Mouse (Mus musculus) right cerebral cortex, adult 2 months (tissue): ENCODE measurements at regions not wholly inside any gene's neighbourhood (a gene's known extent, or its start where the extent isn't known, plus 50 kb on each side); places are given as distances from the start of the nearest gene placed in this dataset.
A peak's percentile ranks its signal among the peaks of the same experiment; 100 is the strongest.

Experiments
- DNase-seq, 2 experiments: peaks; one replicate each; pipeline ENCODE4 v3.0.0; 2021 to 2022; ENCODE audit warnings: low spot score in 2 of 2

GRCm38 (mm10) chrX:11720517-11720916 is 392.9 kb downstream of the H2al1j start:
- no peak for DNase-seq

- no peak for DNase-seq
Observed at GRCm38 (mm10) chrX:11722730-11723129, 395.1 kb downstream of the H2al1j start.

GRCm38 (mm10) chrX:11724718-11725117 is 397.1 kb downstream of the H2al1j start:
- no peak for DNase-seq

- DNase-seq = no peak
Observed at GRCm38 (mm10) chrX:11726524-11727231, 399.1 kb downstream of the H2al1j start.

- no peak for DNase-seq
Observed at GRCm38 (mm10) chrX:11728481-11728880, 400.9 kb downstream of the H2al1j start.

GRCm38 (mm10) chrX:11729992-11730391 is 402.4 kb downstream of the H2al1j start:
- DNase-seq = no peak

GRCm38 (mm10) chrX:11732371-11732770 is 404.7 kb downstream of the H2al1j start:
- no peak for DNase-seq

GRCm38 (mm10) chrX:11734505-11735435 is 407.1 kb downstream of the H2al1j start:
- no peak for DNase-seq

- DNase-seq = peak; percentile 4 to 9
Observed at GRCm38 (mm10) chrX:11735516-11736170, 408.0 kb downstream of the H2al1j start.

- no peak for DNase-seq
Observed at GRCm38 (mm10) chrX:11736481-11736880, 408.9 kb downstream of the H2al1j start.

GRCm38 (mm10) chrX:11739565-11739964 is 411.9 kb downstream of the H2al1j start:
- DNase-seq = no peak

GRCm38 (mm10) chrX:11745911-11746310 is 414.2 kb downstream of the Bcor start:
- DNase-seq = no peak

- DNase-seq = no peak
Observed at GRCm38 (mm10) chrX:11747386-11748121, 412.6 kb downstream of the Bcor start.

GRCm38 (mm10) chrX:11748278-11748677 is 411.9 kb downstream of the Bcor start:
- no peak for DNase-seq

- peak in 1 of 2 experiments; percentile 13 for DNase-seq
Observed at GRCm38 (mm10) chrX:11752513-11752912, 407.6 kb downstream of the Bcor start.

GRCm38 (mm10) chrX:11752973-11753590 is 407.1 kb downstream of the Bcor start:
- peak; percentile 31 to 35 for DNase-seq

GRCm38 (mm10) chrX:11755046-11755445 is 405.1 kb downstream of the Bcor start:
- no peak for DNase-seq

- DNase-seq = peak; percentile 9 to 10
Observed at GRCm38 (mm10) chrX:11763351-11764082, 396.6 kb downstream of the Bcor start.

- no peak for DNase-seq
Observed at GRCm38 (mm10) chrX:11776236-11776899, 383.8 kb downstream of the Bcor start.

GRCm38 (mm10) chrX:11795010-11795409 is 365.1 kb downstream of the Bcor start:
- DNase-seq = no peak
